Comparison of ENCODE assay signal across 19 mouse cellular contexts in the genomic region with DNA sequence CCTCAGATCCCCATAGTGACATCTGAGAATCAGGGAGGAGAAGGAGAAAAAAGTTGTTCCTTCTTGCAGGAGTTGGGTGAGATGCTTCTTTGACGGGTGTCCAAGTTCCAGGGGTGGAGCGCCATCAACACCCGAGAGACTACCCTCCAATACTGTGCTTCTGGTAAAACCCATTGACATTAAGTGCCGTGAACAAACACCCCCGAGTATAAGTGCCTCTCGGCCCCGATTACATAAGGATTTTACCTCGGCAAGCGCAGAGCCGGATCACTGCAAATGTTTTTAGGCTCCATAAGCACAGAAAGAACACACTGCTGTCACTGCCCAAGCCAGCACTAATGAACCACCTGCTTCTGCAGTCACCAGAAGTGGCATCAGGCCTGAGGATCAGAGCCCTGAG. TPM values are rescaled to one million over a fixed set of nuclear protein-coding genes. Genes with fewer than 3 reads are reported as not detected.
"Had no signal": no experiment of that assay in that cellular context is flagged by ENCODE, and none has a peak within 500 bp of the region (broad histone marks: within the 10 kb centered on the region; RNA-seq: fewer than 3 reads in every experiment).

No protein-coding gene starts in this region.

- H3K4me2 ChIP-seq: limb, embryonic 12.5 days; liver, embryonic 13.5 days; neural tube, embryonic 13.5 days; stomach, embryonic 15.5 days had no signal

- DNase-seq: kidney, adult 11 months; kidney, adult 9 months; kidney, postnatal 36 days; layer of hippocampus, adult 9-11 months; layer of hippocampus, postnatal 36 days; liver; liver, embryonic 13.5 days; liver, postnatal 0 days; midbrain, embryonic 14.5 days; retina, postnatal 1 day; thymus, adult 2 months; thymus, postnatal 36 days had no signal

- H3K27ac ChIP-seq: kidney, postnatal 0 days; limb, embryonic 12.5 days; liver, embryonic 13.5 days; midbrain, embryonic 10.5 days; neural tube, embryonic 13.5 days; stomach, embryonic 15.5 days had no signal

- H3K27me3 ChIP-seq: limb, embryonic 12.5 days; liver, embryonic 13.5 days; neural tube, embryonic 13.5 days; stomach, embryonic 15.5 days had no signal

- H3K9ac ChIP-seq: limb, embryonic 12.5 days; liver, embryonic 13.5 days; liver, postnatal 0 days; neural tube, embryonic 13.5 days; stomach, embryonic 15.5 days had no signal

- H3K36me3 ChIP-seq: limb, embryonic 12.5 days; liver, embryonic 13.5 days; stomach, embryonic 15.5 days had no signal

- ATAC-seq: inflammation-experienced regulatory T-cells, adult 6 months; liver, postnatal 0 days had no signal

- H3K4me3 ChIP-seq: limb, embryonic 12.5 days; liver, embryonic 13.5 days; midbrain, embryonic 10.5 days; neural tube, embryonic 13.5 days; stomach, embryonic 15.5 days had no signal

- H3K9me3 ChIP-seq: limb, embryonic 12.5 days; liver, embryonic 13.5 days; midbrain, embryonic 10.5 days; neural tube, embryonic 13.5 days; stomach, embryonic 15.5 days had no signal

- H3K4me1 ChIP-seq: limb, embryonic 12.5 days; liver, embryonic 13.5 days; midbrain, embryonic 10.5 days; neural tube, embryonic 13.5 days; stomach, embryonic 15.5 days had no signal

RNA-seq across cellular contexts. Expression of gene Spata46, which starts 14.4 kb away (rescaled TPM):
- polyA plus RNA-seq: inflammation-experienced regulatory T-cells, adult 6 months; spleen, adult 2 months had no signal

RNA-seq across cellular contexts. Expression of gene Gm7694, which starts 16.9 kb away (rescaled TPM):
- polyA plus RNA-seq: inflammation-experienced regulatory T-cells, adult 6 months had no signal

RNA-seq across cellular contexts. Expression of gene Sh2d1b1, which starts 45.9 kb away (rescaled TPM):
- polyA plus RNA-seq: inflammation-experienced regulatory T-cells, adult 6 months; limb, embryonic 12.5 days; midbrain, embryonic 10.5 days; midbrain, embryonic 14.5 days; neural tube, embryonic 13.5 days had no signal
